Mouse (Mus musculus) c-Kit-positive CD71-positive TER-119-positive erythroid progenitor cells, embryonic 14.5 days (primary cell): ENCODE data around the gene Slc12a6.

ENCODE experiments used
- DNase-seq: peaks from one replicate; pipeline ENCODE4 v3.0.0-alpha.2; 2013; ENCODE audit warnings: low spot score

Slc12a6 gene

GRCm38 (mm10) chr2:112265448-112266241, at the start of gene Slc12a6:
Gene Slc12a6 (plus strand): TSS chr2:112265825.
- DNase-seq, result peak; percentile 86

- no peak for DNase-seq
These were observed 49.6 kb upstream of the Slc12a6 start for GRCm38 (mm10) chr2:112215977-112216376.

GRCm38 (mm10) chr2:112217614-112218013, 48.0 kb upstream of the Slc12a6 start:
- no peak for DNase-seq

- DNase-seq, result no peak
These were observed 44.7 kb upstream of the Slc12a6 start for GRCm38 (mm10) chr2:112220880-112221279.

- DNase-seq, result no peak
These were observed 43.0 kb upstream of the Slc12a6 start for GRCm38 (mm10) chr2:112222607-112223006.

- DNase-seq, result no peak
These were observed 41.3 kb upstream of the Slc12a6 start for GRCm38 (mm10) chr2:112224356-112224755.

GRCm38 (mm10) chr2:112232623-112233022, 33.0 kb upstream of the Slc12a6 start:
- DNase-seq, result no peak

- no peak for DNase-seq
These were observed 29.0 kb upstream of the Slc12a6 start for GRCm38 (mm10) chr2:112236620-112237019.

GRCm38 (mm10) chr2:112238006-112238405, 27.6 kb upstream of the Slc12a6 start:
- DNase-seq, result no peak

- peak; percentile 66 for DNase-seq
These were observed 26.3 kb upstream of the Slc12a6 start, which contains the start of gene Lpcat4 for GRCm38 (mm10) chr2:112239212-112239934. Gene Lpcat4 (plus strand): TSS chr2:112239468.

GRCm38 (mm10) chr2:112239935-112240721, 25.5 kb upstream of the Slc12a6 start:
- DNase-seq, result no peak

GRCm38 (mm10) chr2:112241787-112242186, 23.8 kb upstream of the Slc12a6 start:
- no peak for DNase-seq

GRCm38 (mm10) chr2:112245307-112245706, 20.3 kb upstream of the Slc12a6 start:
- DNase-seq, result no peak

- DNase-seq, result no peak
These were observed 19.4 kb upstream of the Slc12a6 start for GRCm38 (mm10) chr2:112246193-112246592.

GRCm38 (mm10) chr2:112247323-112247722, 18.3 kb upstream of the Slc12a6 start:
- no peak for DNase-seq

- no peak for DNase-seq
These were observed 15.7 kb upstream of the Slc12a6 start for GRCm38 (mm10) chr2:112249780-112250453.

- no peak for DNase-seq
These were observed 10.7 kb upstream of the Slc12a6 start for GRCm38 (mm10) chr2:112254675-112255515.

- DNase-seq, result no peak
These were observed 6.2 kb upstream of the Slc12a6 start, which contains the start of gene Nutm1 for GRCm38 (mm10) chr2:112259241-112259962. Gene Nutm1 (minus strand): TSS chr2:112259291.

GRCm38 (mm10) chr2:112261748-112262653, 3.6 kb upstream of the Slc12a6 start, which contains the start of gene Nop10:
Gene Nop10 (plus strand): TSS chr2:112261926.
- DNase-seq, result peak; percentile 90
